Mouse (Mus musculus): Measurements from ENCODE around the gene Klc2. TPM values are rescaled to one million over a fixed set of nuclear protein-coding genes. Genes with fewer than 3 reads are reported as not detected.
A peak's percentile ranks its signal among the peaks of the same experiment; 100 is the strongest.

The Klc2 gene
- polyA plus RNA-seq, 1 experiment from 2014 or later, result 13.6 TPM

DNA sequence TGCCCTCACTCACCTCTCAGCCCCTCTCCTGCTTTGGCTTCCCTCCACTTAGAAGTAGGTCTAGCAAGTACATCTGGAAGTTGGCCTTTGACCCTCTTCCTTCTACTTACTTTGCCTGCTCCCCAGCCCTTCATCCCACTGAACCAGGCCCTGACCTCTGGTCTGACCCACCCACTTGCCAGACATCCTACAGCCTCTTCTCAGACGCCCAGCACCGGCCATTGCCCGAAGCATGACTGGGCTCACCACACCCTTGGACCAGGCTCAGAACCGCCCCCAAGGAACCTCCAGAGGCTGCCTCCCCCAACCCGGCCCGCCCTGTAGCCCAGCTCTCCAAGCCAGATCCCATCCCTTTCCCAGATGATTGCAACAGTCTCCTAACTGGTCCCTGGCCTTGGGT, 55.9 kb downstream of the Klc2 start:
- 73% methylated on average over 6 of the region's 6 CpGs for WGBS
- Histone ChIP-seq H3K27ac (ENCODE audit: low read length) (no peak overlapping the region), H3K4me3 (replicated peaks; ENCODE audit: low read length) (no peak overlapping the region), H3K4me1 (ENCODE audit: control insufficient read depth, insufficient read depth, low read length) (peaks cover 50% of the 10 kb centered on the region), H3K36me3 (ENCODE audit: control insufficient read depth, insufficient read depth, low read length) (no peaks in the 10 kb centered on the region), H3K9me3 (replicated peaks; ENCODE audit: control insufficient read depth, low read length) (no peaks in the 10 kb centered on the region), H3K9ac (ENCODE audit: low read length) (no peak overlapping the region), H3K27me3 (ENCODE audit: control insufficient read depth, insufficient read depth, low read length) (no peaks in the 10 kb centered on the region), H3K4me2 (ENCODE audit: low read depth, low read length) (no peak overlapping the region)
- ATAC-seq (ENCODE audit: insufficient read depth, low FRiP score), result no peak

GRCm38 (mm10) chr19:5062041-5062440, 56.3 kb downstream of the Klc2 start:
- Histone ChIP-seq H3K4me2 (ENCODE audit: low read depth, low read length) (no peak overlapping the region), H3K4me1 (ENCODE audit: control insufficient read depth, insufficient read depth, low read length) (peaks cover 46% of the 10 kb centered on the region), H3K4me3 (replicated peaks; ENCODE audit: low read length) (no peak overlapping the region), H3K27me3 (ENCODE audit: control insufficient read depth, insufficient read depth, low read length) (no peaks in the 10 kb centered on the region), H3K27ac (ENCODE audit: low read length) (no peak overlapping the region), H3K9ac (ENCODE audit: low read length) (no peak overlapping the region), H3K36me3 (ENCODE audit: control insufficient read depth, insufficient read depth, low read length) (no peaks in the 10 kb centered on the region), H3K9me3 (replicated peaks; ENCODE audit: control insufficient read depth, low read length) (no peaks in the 10 kb centered on the region)
- ATAC-seq (ENCODE audit: insufficient read depth, low FRiP score), result no peak
- WGBS, result 86% methylated on average over 5 of the region's 5 CpGs

- peak; percentile 45 for ATAC-seq (ENCODE audit: insufficient read depth, low FRiP score)
- Histone ChIP-seq H3K36me3 (ENCODE audit: control insufficient read depth, insufficient read depth, low read length) (no peaks in the 10 kb centered on the region), H3K4me3 (replicated peaks; ENCODE audit: low read length) (no peak overlapping the region), H3K27me3 (ENCODE audit: control insufficient read depth, insufficient read depth, low read length) (no peaks in the 10 kb centered on the region), H3K9ac (ENCODE audit: low read length) (peak overlapping the region; percentile 40), H3K4me2 (ENCODE audit: low read depth, low read length) (no peak overlapping the region), H3K27ac (ENCODE audit: low read length) (peak overlapping the region; percentile 56), H3K4me1 (ENCODE audit: control insufficient read depth, insufficient read depth, low read length) (peaks cover 48% of the 10 kb centered on the region), H3K9me3 (replicated peaks; ENCODE audit: control insufficient read depth, low read length) (no peaks in the 10 kb centered on the region)
- 30% methylated on average over 5 of the region's 5 CpGs for WGBS
Measured at GRCm38 (mm10) chr19:5060365-5061330, 57.7 kb downstream of the Klc2 start.

- Histone ChIP-seq H3K4me3 (replicated peaks; ENCODE audit: low read length) (no peak overlapping the region), H3K27ac (ENCODE audit: low read length) (peak overlapping the region; percentile 56), H3K4me1 (ENCODE audit: control insufficient read depth, insufficient read depth, low read length) (peaks cover 40% of the 10 kb centered on the region), H3K9ac (ENCODE audit: low read length) (peak overlapping the region; percentile 32), H3K4me2 (ENCODE audit: low read depth, low read length) (peak overlapping the region; percentile 23; the same call in 1 of the 2 replicates), H3K27me3 (ENCODE audit: control insufficient read depth, insufficient read depth, low read length) (no peaks in the 10 kb centered on the region), H3K36me3 (ENCODE audit: control insufficient read depth, insufficient read depth, low read length) (no peaks in the 10 kb centered on the region), H3K9me3 (replicated peaks; ENCODE audit: control insufficient read depth, low read length) (no peaks in the 10 kb centered on the region)
- WGBS, result 15% methylated on average over 10 of the region's 10 CpGs
- peak; percentile 39 for ATAC-seq (ENCODE audit: insufficient read depth, low FRiP score)
Measured at GRCm38 (mm10) chr19:5058801-5059771, 59.3 kb downstream of the Klc2 start.

- no peaks in the 10 kb centered on the region for H3K27me3 ChIP-seq (ENCODE audit: control insufficient read depth, insufficient read depth, low read length)
- WGBS, result 25% methylated on average over 16 of the region's 16 CpGs
- no peaks in the 10 kb centered on the region for H3K36me3 ChIP-seq (ENCODE audit: control insufficient read depth, insufficient read depth, low read length)
- peak overlapping the region; percentile 56 for H3K27ac ChIP-seq (ENCODE audit: low read length)
- peaks cover 40% of the 10 kb centered on the region for H3K4me1 ChIP-seq (ENCODE audit: control insufficient read depth, insufficient read depth, low read length)
- H3K9me3 ChIP-seq (replicated peaks; ENCODE audit: control insufficient read depth, low read length), result no peaks in the 10 kb centered on the region
- no peak overlapping the region for H3K4me3 ChIP-seq (replicated peaks; ENCODE audit: low read length)
- 0 out of 2 replicates have a peak overlapping the region, but pooled peaks have one; percentile 10 for H3K4me2 ChIP-seq (ENCODE audit: low read depth, low read length)
- H3K9ac ChIP-seq (ENCODE audit: low read length), result peak overlapping the region; percentile 32
- ATAC-seq (ENCODE audit: insufficient read depth, low FRiP score), result no peak
Measured at GRCm38 (mm10) chr19:5057876-5058775, 60.2 kb downstream of the Klc2 start.

Other genes with a start within 250 kb of the Klc2 start
- 5.3 and 8.9 TPM in 2 replicates for gene Actn3, start 240.7 kb downstream of the Klc2 start, polyA plus RNA-seq (2015; fragmentation: Nextera tagmentation; extraction: Ambion mirVana)
- gene Zdhhc24, start 239.9 kb downstream of the Klc2 start, polyA plus RNA-seq (2015; fragmentation: Nextera tagmentation; extraction: Ambion mirVana), result 11.6 and 12.5 TPM in 2 replicates
- 2.8 and 3.6 TPM in 2 replicates for gene Bbs1, start 211.9 kb downstream of the Klc2 start, polyA plus RNA-seq (2015; fragmentation: Nextera tagmentation; extraction: Ambion mirVana)
- gene Dpp3, start 190.3 kb downstream of the Klc2 start, polyA plus RNA-seq (2015; fragmentation: Nextera tagmentation; extraction: Ambion mirVana), result 119 and 134 TPM in 2 replicates
- gene Peli3, start 175.4 kb downstream of the Klc2 start, polyA plus RNA-seq (2015; fragmentation: Nextera tagmentation; extraction: Ambion mirVana), result 1.8 and 1.9 TPM in 2 replicates
- 79.6 and 80.5 TPM in 2 replicates for gene Mrpl11, start 156.4 kb downstream of the Klc2 start, polyA plus RNA-seq (2015; fragmentation: Nextera tagmentation; extraction: Ambion mirVana)
- 0.23 and 0.34 TPM in 2 replicates for gene Npas4, start 128.2 kb downstream of the Klc2 start, polyA plus RNA-seq (2015; fragmentation: Nextera tagmentation; extraction: Ambion mirVana)
- 3.1 and 3.3 TPM in 2 replicates for gene Slc29a2, start 94.7 kb downstream of the Klc2 start, polyA plus RNA-seq (2015; fragmentation: Nextera tagmentation; extraction: Ambion mirVana)
- 41.8 and 44.1 TPM in 2 replicates for gene B4gat1, start 79.7 kb downstream of the Klc2 start, polyA plus RNA-seq (2015; fragmentation: Nextera tagmentation; extraction: Ambion mirVana)
- gene AC124502.3, start 79.7 kb downstream of the Klc2 start, polyA plus RNA-seq (2015; fragmentation: Nextera tagmentation; extraction: Ambion mirVana), result 0.99 and 1.3 TPM in 2 replicates
- gene Brms1, start 77.2 kb downstream of the Klc2 start, polyA plus RNA-seq (2015; fragmentation: Nextera tagmentation; extraction: Ambion mirVana), result 39.8 and 43.9 TPM in 2 replicates
- 4.5 and 4.9 TPM in 2 replicates for gene Rin1, start 68.1 kb downstream of the Klc2 start, polyA plus RNA-seq (2015; fragmentation: Nextera tagmentation; extraction: Ambion mirVana)
- gene Cd248, start 50.5 kb downstream of the Klc2 start, polyA plus RNA-seq (2015; fragmentation: Nextera tagmentation; extraction: Ambion mirVana), result 69.8 and 76.9 TPM in 2 replicates
- gene Tmem151a, start 33.0 kb downstream of the Klc2 start, polyA plus RNA-seq (2015; fragmentation: Nextera tagmentation; extraction: Ambion mirVana), result 4.9 and 6.8 TPM in 2 replicates
- 110 and 123 TPM in 2 replicates for gene Yif1a, start 30.0 kb downstream of the Klc2 start, polyA plus RNA-seq (2015; fragmentation: Nextera tagmentation; extraction: Ambion mirVana)
- gene Cnih2, start 20.0 kb downstream of the Klc2 start, polyA plus RNA-seq (2015; fragmentation: Nextera tagmentation; extraction: Ambion mirVana), result 5.8 and 7.4 TPM in 2 replicates
- 240 and 242 TPM in 2 replicates for gene Rab1b, start 11.5 kb downstream of the Klc2 start, polyA plus RNA-seq (2015; fragmentation: Nextera tagmentation; extraction: Ambion mirVana)
- gene Pacs1, start 154.6 kb upstream of the Klc2 start, polyA plus RNA-seq (2015; fragmentation: Nextera tagmentation; extraction: Ambion mirVana), result 13.0 and 13.5 TPM in 2 replicates
- gene Sf3b2, start 176.9 kb upstream of the Klc2 start, polyA plus RNA-seq (2015; fragmentation: Nextera tagmentation; extraction: Ambion mirVana), result 253 and 275 TPM in 2 replicates
- 1.7 and 2.1 TPM in 2 replicates for gene Gal3st3, start 179.8 kb upstream of the Klc2 start, polyA plus RNA-seq (2015; fragmentation: Nextera tagmentation; extraction: Ambion mirVana)
- gene Catsper1, start 217.2 kb upstream of the Klc2 start, polyA plus RNA-seq (2015; fragmentation: Nextera tagmentation; extraction: Ambion mirVana), result not detected in 2 replicates
- 28.3 and 42.3 TPM in 2 replicates for gene Cst6, start 231.0 kb upstream of the Klc2 start, polyA plus RNA-seq (2015; fragmentation: Nextera tagmentation; extraction: Ambion mirVana)
- 45.8 and 52.1 TPM in 2 replicates for gene Eif1ad, start 248.2 kb upstream of the Klc2 start, polyA plus RNA-seq (2015; fragmentation: Nextera tagmentation; extraction: Ambion mirVana)
- gene Banf1, start 248.6 kb upstream of the Klc2 start, polyA plus RNA-seq (2015; fragmentation: Nextera tagmentation; extraction: Ambion mirVana), result 377 and 400 TPM in 2 replicates

Data from stomach, embryonic 16.5 days (tissue).